Mouse (Mus musculus): ENCODE results near the gene Krtap12-1. TPM values are rescaled to one million over a fixed set of nuclear protein-coding genes. Genes with fewer than 3 reads are reported as not detected.
"Not testable (repeated sequence)": the region's sequence is repeated elsewhere in the genome, so short reads cannot be mapped to it uniquely, and the experiment has no call there.

Gene Krtap12-1
- polyA plus RNA-seq (2012; rRNA removed) = not detected in 2 replicates

- H3K36me3 ChIP-seq (ENCODE audit: control insufficient read depth, insufficient read depth, low read length); H3K4me3 ChIP-seq (ENCODE audit: low read depth, low read length); H3K4me1 ChIP-seq (ENCODE audit: control insufficient read depth, insufficient read depth, insufficient read length, low read length); H3K27me3 ChIP-seq (ENCODE audit: control insufficient read depth, insufficient read depth, low read length); H3K27ac ChIP-seq (ENCODE audit: insufficient read depth, low read depth, low read length): not testable (repeated sequence)
- WGBS = 79% methylated on average over 1 of the region's 1 CpGs
Observed at GRCm38 (mm10) chr10:77720299-77720698, at the start of gene Krtap12-1. Krtap12-1 (plus strand) TSS chr10:77720599.

DNA sequence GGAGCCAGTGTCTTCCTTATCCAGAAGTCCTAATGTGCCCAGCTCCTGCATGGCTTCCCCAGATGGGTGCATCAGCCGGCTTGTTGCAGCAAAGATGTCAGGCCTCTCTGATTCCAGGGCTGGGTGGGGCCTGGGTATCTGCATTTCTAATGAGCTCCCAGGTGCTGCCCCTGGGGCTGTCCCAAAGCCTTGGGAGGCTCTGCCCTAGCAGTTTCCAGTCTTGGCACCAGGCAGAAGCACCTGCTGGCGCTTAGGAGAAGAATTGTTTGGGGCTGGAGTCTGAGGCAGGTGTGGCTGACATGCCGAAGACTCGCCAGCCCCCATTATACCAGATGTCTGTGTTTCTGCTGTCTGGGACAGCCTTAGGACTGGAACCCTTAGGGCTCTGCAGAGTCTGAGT is 49.7 kb upstream of the Krtap12-1 start:
- H3K36me3 ChIP-seq (ENCODE audit: control insufficient read depth, insufficient read depth, low read length) = no peaks in the 10 kb centered on the region
- no peak overlapping the region for H3K27ac ChIP-seq (ENCODE audit: insufficient read depth, low read depth, low read length)
- no peaks in the 10 kb centered on the region for H3K27me3 ChIP-seq (ENCODE audit: control insufficient read depth, insufficient read depth, low read length)
- no peak for TF ChIP-seq POLR2A (IDR thresholded peaks at IDR 0.05; ENCODE audit: low read depth, low read length)
- TF ChIP-seq CTCF (IDR thresholded peaks at IDR 0.05; ENCODE audit: extremely low read depth, insufficient read length, insufficient replicate concordance, low read depth, low read length) = no peak
- H3K4me1 ChIP-seq (ENCODE audit: control insufficient read depth, insufficient read depth, insufficient read length, low read length) = peaks cover 1% of the 10 kb centered on the region
- 30% methylated on average over 4 of the region's 4 CpGs for WGBS
- no peak overlapping the region for H3K4me3 ChIP-seq (ENCODE audit: low read depth, low read length)

- Histone ChIP-seq H3K4me3 (ENCODE audit: low read depth, low read length) (no peak overlapping the region), H3K36me3 (ENCODE audit: control insufficient read depth, insufficient read depth, low read length) (no peaks in the 10 kb centered on the region), H3K27ac (ENCODE audit: insufficient read depth, low read depth, low read length) (no peak overlapping the region), H3K27me3 (ENCODE audit: control insufficient read depth, insufficient read depth, low read length) (no peaks in the 10 kb centered on the region), H3K4me1 (ENCODE audit: control insufficient read depth, insufficient read depth, insufficient read length, low read length) (peaks cover 1% of the 10 kb centered on the region)
- TF ChIP-seq CTCF (IDR thresholded peaks at IDR 0.05; ENCODE audit: extremely low read depth, insufficient read length, insufficient replicate concordance, low read depth, low read length) = no peak
- no peak for TF ChIP-seq POLR2A (IDR thresholded peaks at IDR 0.05; ENCODE audit: low read depth, low read length)
- 15% methylated on average over 4 of the region's 4 CpGs for WGBS
Observed at GRCm38 (mm10) chr10:77671519-77671918, 48.9 kb upstream of the Krtap12-1 start.

GRCm38 (mm10) chr10:77673765-77674164 is 46.6 kb upstream of the Krtap12-1 start:
- Histone ChIP-seq H3K27ac (ENCODE audit: insufficient read depth, low read depth, low read length) (no peak overlapping the region), H3K4me1 (ENCODE audit: control insufficient read depth, insufficient read depth, insufficient read length, low read length) (peaks cover 4% of the 10 kb centered on the region), H3K36me3 (ENCODE audit: control insufficient read depth, insufficient read depth, low read length) (no peaks in the 10 kb centered on the region), H3K27me3 (ENCODE audit: control insufficient read depth, insufficient read depth, low read length) (peaks cover 11% of the 10 kb centered on the region; the same call in 1 of the 2 replicates), H3K4me3 (ENCODE audit: low read depth, low read length) (no peak overlapping the region)
- 64% methylated on average over 13 of the region's 13 CpGs for WGBS
- no peak for TF ChIP-seq POLR2A (IDR thresholded peaks at IDR 0.05; ENCODE audit: low read depth, low read length)
- no peak for TF ChIP-seq CTCF (IDR thresholded peaks at IDR 0.05; ENCODE audit: extremely low read depth, insufficient read length, insufficient replicate concordance, low read depth, low read length)

- 2% methylated on average over 35 of the region's 35 CpGs for whole genome bisulfite sequencing
- H3K4me3 ChIP-seq (ENCODE audit: low read depth, low read length) = peak overlapping the region; percentile 25
Observed at GRCm38 (mm10) chr10:77677562-77677961, 42.8 kb upstream of the Krtap12-1 start.

GRCm38 (mm10) chr10:77682994-77683393 is 37.4 kb upstream of the Krtap12-1 start:
- Histone ChIP-seq H3K4me3 (ENCODE audit: low read depth, low read length) (no peak overlapping the region), H3K27me3 (ENCODE audit: control insufficient read depth, insufficient read depth, low read length) (peaks cover 2% of the 10 kb centered on the region; the same call in 1 of the 2 replicates), H3K27ac (ENCODE audit: insufficient read depth, low read depth, low read length) (no peak overlapping the region), H3K36me3 (ENCODE audit: control insufficient read depth, insufficient read depth, low read length) (no peaks in the 10 kb centered on the region), H3K4me1 (ENCODE audit: control insufficient read depth, insufficient read depth, insufficient read length, low read length) (peaks cover 8% of the 10 kb centered on the region)
- TF ChIP-seq POLR2A (IDR thresholded peaks at IDR 0.05; ENCODE audit: low read depth, low read length) (no peak), CTCF (IDR thresholded peaks at IDR 0.05; ENCODE audit: extremely low read depth, insufficient read length, insufficient replicate concordance, low read depth, low read length) (no peak)
- 84% methylated on average over 7 of the region's 7 CpGs for WGBS

More at GRCm38 (mm10) chr10:77677562-77677961, 42.8 kb upstream of the Krtap12-1 start:
- TF ChIP-seq CTCF (IDR thresholded peaks at IDR 0.05; ENCODE audit: extremely low read depth, insufficient read length, insufficient replicate concordance, low read depth, low read length) (no peak), POLR2A (IDR thresholded peaks at IDR 0.05; ENCODE audit: low read depth, low read length) (no peak)
- Histone ChIP-seq H3K4me1 (ENCODE audit: control insufficient read depth, insufficient read depth, insufficient read length, low read length) (peaks cover 4% of the 10 kb centered on the region; the same call in 1 of the 2 replicates), H3K27me3 (ENCODE audit: control insufficient read depth, insufficient read depth, low read length) (peaks cover 11% of the 10 kb centered on the region; the same call in 1 of the 2 replicates), H3K27ac (ENCODE audit: insufficient read depth, low read depth, low read length) (no peak overlapping the region), H3K36me3 (ENCODE audit: control insufficient read depth, insufficient read depth, low read length) (no peaks in the 10 kb centered on the region)

DNA sequence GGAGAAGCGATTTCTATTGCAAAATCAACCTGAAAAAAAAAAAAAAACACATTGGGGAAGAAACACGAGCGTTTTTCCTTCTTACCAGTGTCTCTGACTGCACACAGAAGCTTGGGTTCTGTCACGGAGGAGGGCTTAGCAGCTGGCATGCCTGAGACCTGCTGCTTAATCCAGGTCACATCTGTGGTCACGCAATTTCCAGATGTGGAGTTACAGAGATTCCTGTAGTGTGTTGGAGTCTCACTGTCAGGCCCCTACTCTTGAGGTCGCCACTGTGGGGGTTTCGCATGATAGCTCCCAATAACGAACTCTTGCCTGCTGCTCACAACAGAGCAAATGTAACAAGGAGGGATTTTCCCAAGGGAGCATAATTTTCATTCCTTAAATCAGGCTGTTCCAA is 36.2 kb upstream of the Krtap12-1 start:
- Histone ChIP-seq H3K27ac (ENCODE audit: insufficient read depth, low read depth, low read length) (no peak overlapping the region), H3K4me3 (ENCODE audit: low read depth, low read length) (no peak overlapping the region), H3K27me3 (ENCODE audit: control insufficient read depth, insufficient read depth, low read length) (no peaks in the 10 kb centered on the region; the same call in 1 of the 2 replicates), H3K36me3 (ENCODE audit: control insufficient read depth, insufficient read depth, low read length) (no peaks in the 10 kb centered on the region), H3K4me1 (ENCODE audit: control insufficient read depth, insufficient read depth, insufficient read length, low read length) (peaks cover 8% of the 10 kb centered on the region)
- 64% methylated on average over 8 of the region's 8 CpGs for WGBS
- TF ChIP-seq CTCF (IDR thresholded peaks at IDR 0.05; ENCODE audit: extremely low read depth, insufficient read length, insufficient replicate concordance, low read depth, low read length) (no peak), POLR2A (IDR thresholded peaks at IDR 0.05; ENCODE audit: low read depth, low read length) (no peak)

Measured in small intestine, adult 2 months (tissue).